Mouse (Mus musculus): Measurements from ENCODE around the gene Nufip1.

DNA sequence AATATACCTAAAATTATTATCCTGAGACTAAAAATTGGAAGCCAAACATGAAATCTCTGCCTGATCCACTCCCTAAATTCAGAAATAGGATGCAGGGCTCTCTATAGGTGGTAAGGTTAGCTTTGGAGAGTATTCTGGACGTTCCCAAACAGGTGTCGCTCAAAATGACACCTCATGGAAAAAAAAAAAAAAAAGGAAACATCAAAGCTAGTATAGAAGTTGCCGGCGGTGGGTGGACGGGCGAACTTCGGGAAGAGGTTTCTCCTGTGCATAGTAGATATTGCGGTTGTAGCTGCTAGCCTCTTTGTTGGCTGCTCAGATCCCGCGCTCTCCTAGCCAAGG is 41.1 kb downstream of the Nufip1 start:
- no peak for TF ChIP-seq CTCF (IDR thresholded peaks at IDR 0.05; ENCODE audit: low read depth, low read length)
- no peak for TF ChIP-seq TAL1 (conservative IDR thresholded peaks at IDR 0.05; ENCODE audit: low read depth, low read length)
- TF ChIP-seq GATA1 (IDR thresholded peaks at IDR 0.05; ENCODE audit: borderline replicate concordance, low read length), result no peak
- no peak for TF ChIP-seq GATA2 (IDR thresholded peaks at IDR 0.05; ENCODE audit: borderline replicate concordance, low read depth, low read length)
- no peak for TF ChIP-seq POLR2AphosphoS5 (IDR thresholded peaks at IDR 0.05; ENCODE audit: insufficient replicate concordance, low read depth, low read length)

All from G1E (cell line).